Mouse (Mus musculus) liver, embryonic 14.5 days (tissue): Measurements from ENCODE around the gene Bbs9. TPM values are rescaled to one million over a fixed set of nuclear protein-coding genes. Genes with fewer than 3 reads are reported as not detected.

Source experiments
- ATAC-seq: fragments of 200-750 bp; cut with Nextera tagmentation; 2 replicates; pipeline ENCODE4 v1.8.0; 2017; ENCODE audit warnings: moderate number of reproducible peaks, mild to moderate bottlenecking, moderate library complexity; ENCODE audit not compliant: insufficient read depth
- DNase-seq, 3 experiments: peaks; one replicate each; pipeline ENCODE4 v3.0.0-alpha.2; 2012 to 2013; ENCODE audit warnings: low read depth in 3 of 3, low spot score in 3 of 3
- H3K27ac ChIP-seq: fragments of 300-500 bp; sonication (generic); 2 replicates; pipeline ENCODE4 v1.5.1; 2014; ENCODE audit warnings: moderate library complexity, mild to moderate bottlenecking, control low read depth, inconsistent platforms
- H3K27me3 ChIP-seq: fragments of 300-500 bp; sonication (generic); 2 replicates; pipeline ENCODE4 v1.6.1; 2014; ENCODE audit warnings: mild to moderate bottlenecking, low read length, moderate library complexity; ENCODE audit not compliant: control insufficient read depth, insufficient read depth
- H3K36me3 ChIP-seq: fragments of 300-500 bp; sonication (generic); replicated peaks from 2 replicates; pipeline ENCODE4 v1.6.1; 2014; ENCODE audit warnings: low read depth; ENCODE audit not compliant: control insufficient read depth, insufficient read depth
- H3K4me1 ChIP-seq, 2 experiments: fragments of 200-500 bp in 1 of 2; fragments of 300-500 bp in 1 of 2; sonication (generic) in 1 of 2; replicated peaks; 2 replicates each; pipeline ENCODE4 v1.6.1; 2012 to 2014; ENCODE audit warnings: antibody characterized with exemption in 1 of 2, inconsistent platforms in 1 of 2, low read length in 1 of 2; ENCODE audit not compliant: control insufficient read depth in 2 of 2, insufficient read depth in 2 of 2
- H3K4me2 ChIP-seq: fragments of 300-500 bp; sonication (generic); 2 replicates; pipeline ENCODE4 v1.6.1; 2014; ENCODE audit warnings: low read depth, mild to moderate bottlenecking, control low read depth, moderate library complexity
- H3K4me3 ChIP-seq, 2 experiments: fragments of 200-500 bp in 1 of 2; fragments of 300-500 bp in 1 of 2; sonication (generic) in 1 of 2; 2 replicates each; pipeline ENCODE4 v1.5.1; 2012 to 2014; ENCODE audit warnings: low read depth in 2 of 2, low read length in 2 of 2, mild to moderate bottlenecking in 2 of 2, control low read depth in 1 of 2, inconsistent platforms in 1 of 2, moderate library complexity in 1 of 2; ENCODE audit not compliant: insufficient read depth in 1 of 2
- H3K9ac ChIP-seq: fragments of 300-500 bp; sonication (generic); replicated peaks from 2 replicates; pipeline ENCODE4 v1.6.1; 2014; ENCODE audit warnings: mild to moderate bottlenecking, control low read depth, moderate library complexity
- H3K9me3 ChIP-seq: fragments of 300-500 bp; sonication (generic); 2 replicates; pipeline ENCODE4 v1.6.1; 2016; ENCODE audit warnings: low read length, mixed read lengths; ENCODE audit not compliant: control insufficient read depth
- CTCF ChIP-seq: IDR thresholded peaks from 2 replicates; pipeline ENCODE4 v1.5.1; 2016; ENCODE audit warnings: antibody characterized with exemption, low read depth, control low read depth
- EP300 ChIP-seq: IDR thresholded peaks from 2 replicates; pipeline ENCODE4 v1.6.1; 2016; ENCODE audit warnings: antibody characterized with exemption, low read depth
- WGBS: fragments of 180-500 bp; shearing (Covaris S2); extraction: QIAGEN DNeasy Blood & Tissue Kit; methylation state at CpG from one replicate; pipeline ENCODE4 v1.1.7; 2014; ENCODE audit not compliant: insufficient replicate concordance; 5-methylcytosine and 5-hydroxymethylcytosine counted together
- polyA plus RNA-seq, 2 experiments: library from polyadenylated mRNA; depleted of rRNA in 1 of 2; stranded (reverse) in 1 of 2; unstranded in 1 of 2; fragments of >200 nt; fragmentation: Nextera tagmentation in 1 of 2; extraction: Ambion mirVana in 1 of 2; gene quantifications; 2 replicates each; pipeline versions ENCODE4 v1.2.1 to v1.2.3; 2012 to 2014

The Bbs9 gene
- polyA plus RNA-seq, 2 experiments, result 2.2 to 2.3 TPM

DNA sequence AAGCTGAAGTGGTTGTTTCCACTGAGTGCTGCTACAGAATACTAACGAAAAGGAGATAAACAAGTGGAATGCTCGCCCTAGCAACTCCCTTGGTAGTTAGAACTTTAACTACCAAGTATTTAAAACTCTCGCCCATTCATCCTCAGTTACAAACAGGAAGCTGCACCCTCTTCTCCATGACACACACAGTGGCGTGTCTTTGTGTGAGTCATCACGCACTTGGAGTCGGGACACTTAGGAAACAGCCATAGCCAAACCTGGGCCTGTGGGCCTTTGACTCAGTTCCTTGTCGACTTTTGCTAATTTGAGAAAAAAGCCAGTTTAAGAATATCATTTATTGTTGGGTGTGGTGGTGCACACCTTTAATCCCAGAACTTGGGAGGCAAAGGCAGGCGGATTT is 189.6 kb downstream of the Bbs9 start:
- Histone ChIP-seq H3K4me2 (no peak overlapping the region), H3K9ac (no peak overlapping the region), H3K4me3 (no peak overlapping the region), H3K36me3 (no peaks in the 10 kb centered on the region), H3K27me3 (no peaks in the 10 kb centered on the region), H3K27ac (no peak overlapping the region), H3K9me3 (no peaks in the 10 kb centered on the region), H3K4me1 (no peaks in the 10 kb centered on the region)
- 65% methylated on average over 8 of the region's 8 CpGs for WGBS
- DNase-seq, result no peak
- no peak for TF ChIP-seq EP300
- TF ChIP-seq CTCF, result no peak
- ATAC-seq, result no peak

DNA sequence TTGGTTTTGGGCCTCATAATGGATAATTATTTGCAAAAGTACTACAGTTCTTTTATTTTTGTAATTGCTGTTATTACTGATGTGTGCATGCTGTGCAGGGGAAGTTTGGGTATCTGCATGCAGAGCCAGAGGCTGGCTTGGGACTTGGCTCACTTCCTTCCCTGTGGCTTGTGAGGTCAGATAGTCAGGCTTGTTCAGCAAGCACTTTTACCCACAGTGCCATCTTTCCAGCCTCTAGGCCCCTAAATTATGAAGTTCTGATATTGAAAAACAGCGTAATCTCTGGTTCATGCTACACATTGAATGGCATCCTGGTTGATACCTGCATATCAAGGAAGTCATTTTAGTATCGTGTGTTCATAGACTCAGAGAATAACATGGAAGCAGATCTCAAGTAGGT is 197.4 kb downstream of the Bbs9 start:
- DNase-seq, result no peak
- Histone ChIP-seq H3K4me2 (no peak overlapping the region), H3K27me3 (no peaks in the 10 kb centered on the region), H3K4me3 (no peak overlapping the region), H3K4me1 (no peaks in the 10 kb centered on the region), H3K27ac (no peak overlapping the region), H3K9ac (no peak overlapping the region), H3K36me3 (no peaks in the 10 kb centered on the region), H3K9me3 (no peaks in the 10 kb centered on the region)
- TF ChIP-seq EP300, result no peak
- no peak for TF ChIP-seq CTCF
- 27% methylated on average over 2 of the region's 2 CpGs for WGBS
- no peak for ATAC-seq

DNA sequence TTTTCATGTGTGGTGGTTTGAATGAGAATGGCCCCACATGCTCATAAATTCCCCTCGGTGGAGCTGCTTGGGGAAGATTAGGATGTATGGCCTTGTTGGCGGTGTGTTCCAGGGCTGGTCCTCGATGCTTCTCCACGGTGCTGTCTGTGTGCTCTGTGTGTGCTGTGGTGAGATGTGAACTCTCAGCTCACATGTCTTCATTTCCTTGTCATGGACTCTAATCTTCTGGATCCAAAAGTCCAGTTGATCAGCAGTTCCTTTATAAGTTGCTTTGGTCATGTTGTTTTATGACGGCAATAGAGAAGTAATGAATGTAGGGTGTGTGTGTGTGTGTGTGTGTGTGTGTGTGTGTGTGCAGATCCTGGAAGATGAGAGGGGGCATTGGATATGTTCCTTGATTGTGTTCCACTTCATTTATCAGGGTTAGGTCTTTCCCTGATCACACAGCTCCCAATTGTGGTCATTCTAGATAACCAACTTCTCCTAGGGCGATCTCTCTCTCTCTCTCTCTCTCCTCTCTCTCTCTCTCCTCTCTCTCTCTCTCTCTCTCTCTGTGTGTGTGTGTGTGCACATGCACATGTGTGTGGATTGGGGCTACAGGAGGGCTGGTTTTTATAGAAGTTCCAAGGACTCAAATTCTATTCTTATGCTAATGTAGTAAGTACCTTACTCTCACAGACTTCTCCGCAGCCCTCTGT is 201.8 kb downstream of the Bbs9 start:
- H3K4me3 ChIP-seq, result no peak overlapping the region
- TF ChIP-seq EP300 (no peak), CTCF (no peak)
- DNase-seq, result no peak
- no peak overlapping the region for H3K27ac ChIP-seq
- H3K9me3 ChIP-seq, result no peaks in the 10 kb centered on the region
- peaks cover 0 to 11% of the 10 kb centered on the region in 2 experiments; a peak in 2 of 4 replicates for H3K4me1 ChIP-seq
- H3K36me3 ChIP-seq, result no peaks in the 10 kb centered on the region
- WGBS, result 67% methylated on average over 7 of the region's 7 CpGs
- ATAC-seq, result no peak
- no peak overlapping the region for H3K9ac ChIP-seq
- no peak overlapping the region for H3K4me2 ChIP-seq
- H3K27me3 ChIP-seq, result no peaks in the 10 kb centered on the region

DNA sequence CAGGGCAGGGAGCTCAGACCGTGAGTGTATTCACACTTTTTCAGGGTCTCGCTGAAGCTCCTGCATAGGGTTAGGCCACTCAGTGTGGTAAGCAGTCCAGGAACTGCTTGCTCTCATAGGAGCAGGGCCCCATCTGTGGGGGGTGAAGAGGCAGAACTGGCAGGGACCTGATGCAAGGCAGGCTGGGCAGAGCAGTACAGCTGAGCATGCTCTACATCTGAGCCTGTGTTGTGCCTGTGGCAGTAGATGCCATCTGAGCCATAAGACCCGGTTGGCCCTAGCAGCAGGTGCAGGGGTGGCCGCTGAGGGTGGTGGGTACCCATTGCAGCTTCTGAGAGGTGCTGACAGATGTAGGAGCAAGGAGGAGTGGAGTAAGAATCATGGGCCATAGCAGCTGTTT is 202.5 kb downstream of the Bbs9 start:
- Histone ChIP-seq H3K4me1 (peaks cover 0 to 11% of the 10 kb centered on the region in 2 experiments; a peak in 2 of 4 replicates), H3K27ac (no peak overlapping the region), H3K4me3 (no peak overlapping the region), H3K36me3 (no peaks in the 10 kb centered on the region), H3K4me2 (no peak overlapping the region), H3K9me3 (no peaks in the 10 kb centered on the region), H3K9ac (no peak overlapping the region), H3K27me3 (no peaks in the 10 kb centered on the region)
- no peak for TF ChIP-seq EP300
- TF ChIP-seq CTCF, result no peak
- WGBS, result 55% methylated on average over 4 of the region's 4 CpGs
- DNase-seq, result no peak
- ATAC-seq, result no peak

DNA sequence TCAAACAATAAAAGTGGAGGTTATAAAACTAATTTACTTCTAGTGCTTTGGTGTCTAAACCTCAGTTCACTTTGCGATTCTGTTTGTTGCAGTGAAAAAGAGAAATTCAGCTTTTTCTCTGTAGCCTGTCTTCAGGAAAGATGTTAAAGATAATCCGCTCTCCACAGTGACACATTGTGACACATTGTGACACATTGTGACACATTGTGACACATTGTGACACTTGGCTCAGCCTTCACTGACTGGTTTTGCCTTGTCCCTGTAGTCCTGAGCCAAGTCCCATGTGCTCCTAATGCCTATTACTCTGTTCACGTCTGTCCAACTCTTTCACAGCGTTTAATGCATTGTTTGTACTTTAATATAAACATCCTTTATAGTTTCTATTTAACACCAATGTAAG is 203.0 kb downstream of the Bbs9 start:
- Histone ChIP-seq H3K9me3 (no peaks in the 10 kb centered on the region), H3K4me3 (no peak overlapping the region), H3K9ac (no peak overlapping the region), H3K4me1 (peaks cover 0 to 11% of the 10 kb centered on the region in 2 experiments; a peak in 2 of 4 replicates), H3K4me2 (no peak overlapping the region), H3K36me3 (no peaks in the 10 kb centered on the region), H3K27ac (no peak overlapping the region), H3K27me3 (no peaks in the 10 kb centered on the region)
- no peak for DNase-seq
- WGBS, result 69% methylated on average over 4 of the region's 4 CpGs
- TF ChIP-seq EP300 (no peak), CTCF (no peak)
- ATAC-seq, result no peak
